Mouse (Mus musculus) ES-E14 (cell line): ENCODE data around the gene Lyrm7.

Experiments used
- ZC3H11A ChIP-seq: IDR thresholded peaks from 2 replicates; pipeline ENCODE4 v1.6.1; 2012; ENCODE audit warnings: low read depth, mild to moderate bottlenecking, inconsistent platforms, low read length, borderline replicate concordance
- ZNF384 ChIP-seq: IDR thresholded peaks from 2 replicates; pipeline ENCODE4 v1.6.1; 2012; ENCODE audit warnings: low read depth, low read length, inconsistent platforms

DNA sequence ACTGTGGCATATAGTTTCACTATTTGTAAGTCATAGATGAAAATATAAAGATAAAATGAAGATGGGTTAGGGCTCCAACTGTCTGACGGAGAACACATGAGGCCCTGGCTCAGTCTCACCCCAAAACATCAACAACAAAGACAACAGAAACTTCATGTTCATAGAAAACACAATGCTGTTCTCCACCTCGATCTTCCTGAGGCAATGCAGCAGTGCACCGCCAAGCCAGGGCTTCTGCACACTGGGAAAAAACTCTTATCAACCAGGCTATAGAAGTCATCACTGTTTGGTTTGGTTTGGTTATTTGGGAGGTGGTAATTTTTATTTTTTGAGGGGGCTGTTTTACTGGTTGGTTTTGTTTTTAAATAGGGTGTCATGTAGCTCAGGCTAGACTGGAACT, 76.3 kb downstream of the Lyrm7 start:
- no peak for TF ChIP-seq ZNF384
- no peak for TF ChIP-seq ZC3H11A
